Mouse (Mus musculus): ENCODE data around the gene Tmem63b. TPM values are rescaled to one million over a fixed set of nuclear protein-coding genes. Genes with fewer than 3 reads are reported as not detected.

Gene Tmem63b
- total and polyA plus RNA-seq, 3 experiments: 37.9 to 68.9 (median 54.8) TPM

GRCm38 (mm10) chr17:45672598-45672997, 14.1 kb downstream of the Tmem63b start:
- DNase-seq: no peak

DNA sequence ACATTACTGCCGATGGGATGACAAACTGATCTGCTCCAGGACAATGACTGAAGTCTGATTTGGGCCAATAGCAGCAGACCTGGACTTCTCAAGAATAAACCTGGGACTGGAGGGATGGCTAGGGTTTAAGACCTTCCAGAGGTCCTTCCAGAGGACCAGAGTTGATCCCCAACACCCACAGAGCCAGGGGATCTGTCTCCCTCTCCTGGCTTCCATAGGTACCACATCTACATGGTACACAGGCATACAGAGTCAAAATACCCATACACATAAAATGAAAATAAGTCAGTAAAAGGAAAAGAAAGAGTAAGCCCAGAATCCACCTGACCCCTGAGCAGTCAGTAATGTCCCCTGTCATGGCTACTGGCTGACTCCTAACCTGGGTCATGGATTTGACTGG, 14.9 kb downstream of the Tmem63b start:
- no peak for DNase-seq

- DNase-seq: no peak
Measured at GRCm38 (mm10) chr17:45667986-45668385, 18.7 kb downstream of the Tmem63b start.

- no peak for DNase-seq
Measured at GRCm38 (mm10) chr17:45667481-45667880, 19.2 kb downstream of the Tmem63b start.

DNA sequence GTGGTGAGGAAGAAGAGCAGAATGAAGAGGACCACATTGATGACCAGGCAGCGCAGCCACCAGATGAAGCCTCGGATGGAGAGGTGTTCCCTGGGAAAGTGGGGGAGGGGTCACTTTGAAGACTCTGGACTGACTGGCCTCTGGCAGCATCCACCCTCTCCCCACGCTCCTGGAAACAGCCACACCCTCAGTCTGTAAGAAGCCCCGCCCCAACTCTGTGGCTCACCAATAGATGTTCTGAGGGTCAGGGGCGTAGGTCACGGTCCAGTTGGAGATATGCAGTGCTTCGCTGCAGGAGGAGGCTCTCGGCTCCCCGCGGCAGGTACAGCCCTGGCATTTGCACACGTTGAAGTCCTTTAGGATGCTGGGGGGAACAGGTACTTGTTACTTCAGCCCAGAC, 20.6 kb downstream of the Tmem63b start:
- DNase-seq: no peak

GRCm38 (mm10) chr17:45664608-45665007, 22.1 kb downstream of the Tmem63b start:
- no peak for DNase-seq

- DNase-seq: peak; percentile 76
Measured at GRCm38 (mm10) chr17:45663106-45663919, 23.4 kb downstream of the Tmem63b start.

- DNase-seq: no peak
Measured at GRCm38 (mm10) chr17:45659225-45659624, 27.5 kb downstream of the Tmem63b start, which contains the start of gene Capn11. TSS of gene Capn11 (minus strand) at chr17:45659325.

- no peak for DNase-seq
Measured at GRCm38 (mm10) chr17:45655820-45656219, 30.9 kb downstream of the Tmem63b start.

DNA sequence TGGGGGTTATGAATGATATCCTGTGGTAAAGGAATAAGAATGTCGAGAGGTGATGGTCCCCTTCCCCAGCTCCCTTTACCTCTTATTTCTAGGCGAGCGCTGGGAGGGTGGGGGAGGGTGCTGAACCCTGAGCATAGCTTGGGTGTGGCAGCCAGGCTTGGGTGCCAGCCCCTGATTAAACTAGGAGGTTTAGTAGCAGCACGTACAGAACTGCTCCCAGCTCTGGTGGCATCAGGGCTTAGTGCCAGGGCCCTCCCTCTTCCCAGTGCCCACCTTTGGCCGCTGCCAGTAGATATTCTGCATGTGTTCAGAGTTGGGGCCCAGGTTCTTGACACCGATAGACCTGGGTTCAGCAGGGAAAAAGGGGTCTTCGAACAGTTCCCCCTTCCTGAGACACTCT, 33.5 kb downstream of the Tmem63b start:
- no peak for DNase-seq

- DNase-seq: no peak
Measured at GRCm38 (mm10) chr17:45644185-45644584, 42.5 kb downstream of the Tmem63b start.

DNA sequence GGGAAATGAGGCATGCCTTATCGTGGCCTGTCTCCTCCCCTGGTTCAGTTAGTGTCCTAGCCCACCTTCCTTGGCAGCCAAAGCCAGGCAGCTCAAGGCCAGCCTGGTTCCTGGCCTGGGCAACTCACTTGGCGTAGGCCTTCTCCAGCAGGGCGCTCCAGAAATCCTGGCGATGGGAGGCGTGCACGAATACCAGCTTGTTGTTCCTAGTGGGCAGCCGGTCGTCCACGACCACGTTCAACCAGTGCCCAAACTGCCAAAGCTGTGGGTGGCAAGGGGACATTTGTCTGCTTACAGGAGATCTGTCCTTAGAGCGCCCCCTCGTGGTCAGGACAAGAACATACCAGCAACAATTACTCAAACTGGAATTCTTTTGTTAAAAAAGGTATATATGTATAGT, 44.0 kb downstream of the Tmem63b start:
- DNase-seq: peak; percentile 65

- DNase-seq: no peak
Measured at GRCm38 (mm10) chr17:45641981-45642380, 44.7 kb downstream of the Tmem63b start.

- DNase-seq: no peak
Measured at GRCm38 (mm10) chr17:45638596-45639295, 48.0 kb downstream of the Tmem63b start.

DNA sequence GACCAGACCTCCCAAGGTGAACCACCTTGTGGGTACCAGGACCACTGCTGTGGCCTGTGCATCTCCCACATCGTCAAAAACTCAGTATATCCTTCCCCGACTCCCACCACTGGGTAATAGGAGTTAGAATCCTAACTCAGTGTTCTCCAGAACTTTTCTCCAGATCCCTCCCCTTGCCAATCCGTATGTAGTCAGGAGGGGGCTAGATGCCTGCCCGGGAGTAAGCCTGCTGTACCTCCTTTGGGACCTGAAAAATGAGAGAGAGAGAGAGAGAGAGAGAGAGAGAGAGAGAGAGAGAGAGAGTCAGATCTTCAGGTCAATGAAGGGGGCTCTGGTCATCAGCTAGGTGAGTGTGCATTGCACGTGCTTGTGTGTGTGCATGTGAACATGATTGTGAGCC, 52.7 kb downstream of the Tmem63b start:
- DNase-seq: no peak

DNA sequence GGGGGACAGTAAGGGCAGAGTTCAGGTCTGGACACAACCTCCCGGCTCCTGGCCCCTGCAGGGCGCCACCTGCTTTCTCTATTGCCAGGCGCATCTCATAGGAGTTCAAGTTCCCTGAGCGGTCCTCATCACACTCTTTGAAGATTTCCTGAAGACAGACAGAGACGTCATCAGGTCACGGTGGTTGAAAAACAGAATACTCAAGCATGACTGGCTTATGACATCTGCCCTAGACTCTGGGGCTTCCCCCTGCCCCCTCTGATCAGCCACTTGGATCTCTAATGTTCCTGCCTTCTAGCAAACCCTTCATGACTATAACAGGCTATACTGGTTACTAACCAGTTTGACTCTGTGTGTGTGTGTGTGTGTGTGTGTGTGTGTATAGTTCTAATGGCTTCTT, 54.8 kb downstream of the Tmem63b start:
- DNase-seq: no peak

- DNase-seq: no peak
Measured at GRCm38 (mm10) chr17:45630992-45631391, 55.7 kb downstream of the Tmem63b start.

GRCm38 (mm10) chr17:45629861-45630694, 56.6 kb downstream of the Tmem63b start:
- peak; percentile 66 for DNase-seq

DNA sequence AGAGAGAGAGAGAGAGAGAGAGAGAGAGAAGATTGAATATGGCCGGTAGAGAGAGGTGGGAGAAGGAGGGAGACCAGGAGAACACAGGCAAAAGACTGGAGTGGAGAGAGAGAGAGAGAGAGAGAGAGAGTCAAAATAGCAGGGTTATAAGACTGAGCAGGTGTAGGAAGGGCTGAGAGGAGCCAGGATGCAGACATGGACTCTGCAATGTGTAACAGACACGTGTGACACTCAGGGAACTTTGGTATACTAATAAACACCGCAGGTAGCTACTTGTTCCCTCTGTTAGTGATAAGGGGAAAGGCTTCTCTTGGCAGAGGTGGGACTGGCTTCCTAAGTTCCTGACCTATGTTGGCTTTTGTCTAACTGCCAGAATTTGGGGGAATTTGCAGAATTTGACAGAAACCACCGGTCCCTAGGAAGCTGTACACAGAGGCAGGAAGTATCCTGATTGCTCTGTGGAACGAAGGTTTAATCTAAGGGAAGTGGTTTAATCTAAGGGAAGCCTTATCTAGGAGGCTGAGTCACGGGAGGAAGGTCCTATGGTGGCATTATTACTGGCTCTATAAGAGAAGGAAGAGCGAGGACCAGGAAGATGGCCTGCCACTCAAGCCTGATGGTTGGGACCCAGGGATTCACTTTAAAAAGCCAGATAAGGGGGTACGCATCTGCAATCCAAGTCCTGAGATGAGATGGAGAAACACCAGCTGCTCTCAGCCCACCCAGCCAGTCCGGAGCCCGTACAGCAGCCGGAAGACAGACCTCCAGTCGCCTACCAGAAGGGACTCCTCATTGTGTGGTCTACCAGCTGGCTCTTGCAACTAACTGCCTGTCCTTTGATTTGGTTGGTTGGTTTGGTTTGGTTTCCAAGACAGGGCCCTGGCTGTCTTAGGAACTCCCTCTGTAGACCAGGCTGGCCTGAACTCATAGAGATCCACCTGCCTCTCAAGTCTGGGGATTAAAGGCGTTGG, 57.5 kb downstream of the Tmem63b start:
- DNase-seq: peak; percentile 15

- DNase-seq: no peak
Measured at GRCm38 (mm10) chr17:45628160-45628559, 58.5 kb downstream of the Tmem63b start.

- DNase-seq: peak; percentile 66
Measured at GRCm38 (mm10) chr17:45626577-45627134, 60.0 kb downstream of the Tmem63b start.
